Mouse (Mus musculus): ENCODE measurements around the gene 9530053A07Rik.

- no peak for TF ChIP-seq POLR2A (IDR thresholded peaks at IDR 0.05; ENCODE audit: borderline replicate concordance, extremely low read depth, low read depth, low read length)
- TF ChIP-seq CTCF (IDR thresholded peaks at IDR 0.05; ENCODE audit: insufficient read depth, low read length): no peak
These were observed 30.0 kb downstream of the 9530053A07Rik start for GRCm38 (mm10) chr7:28159292-28159691.

Data from lung, adult 2 months (tissue).